Mouse (Mus musculus) ES-E14 (cell line): Measurements from ENCODE around the gene Oxct1.

Source experiments
- CHD2 ChIP-seq: IDR thresholded peaks from 2 replicates; pipeline ENCODE4 v1.6.1; 2014; ENCODE audit warnings: mild to moderate bottlenecking, low read depth, low read length, inconsistent platforms
- HCFC1 ChIP-seq: IDR thresholded peaks from 2 replicates; pipeline ENCODE4 v1.6.1; 2012; ENCODE audit warnings: low read length, inconsistent platforms, borderline replicate concordance; ENCODE audit not compliant: insufficient read depth
- MAFK ChIP-seq: IDR thresholded peaks from 2 replicates; pipeline ENCODE4 v1.6.1; 2014; ENCODE audit warnings: mild to moderate bottlenecking, low read depth, low read length, inconsistent platforms; ENCODE audit not compliant: insufficient read depth
- ZNF384 ChIP-seq: IDR thresholded peaks from 2 replicates; pipeline ENCODE4 v1.6.1; 2012; ENCODE audit warnings: low read depth, low read length, inconsistent platforms

DNA sequence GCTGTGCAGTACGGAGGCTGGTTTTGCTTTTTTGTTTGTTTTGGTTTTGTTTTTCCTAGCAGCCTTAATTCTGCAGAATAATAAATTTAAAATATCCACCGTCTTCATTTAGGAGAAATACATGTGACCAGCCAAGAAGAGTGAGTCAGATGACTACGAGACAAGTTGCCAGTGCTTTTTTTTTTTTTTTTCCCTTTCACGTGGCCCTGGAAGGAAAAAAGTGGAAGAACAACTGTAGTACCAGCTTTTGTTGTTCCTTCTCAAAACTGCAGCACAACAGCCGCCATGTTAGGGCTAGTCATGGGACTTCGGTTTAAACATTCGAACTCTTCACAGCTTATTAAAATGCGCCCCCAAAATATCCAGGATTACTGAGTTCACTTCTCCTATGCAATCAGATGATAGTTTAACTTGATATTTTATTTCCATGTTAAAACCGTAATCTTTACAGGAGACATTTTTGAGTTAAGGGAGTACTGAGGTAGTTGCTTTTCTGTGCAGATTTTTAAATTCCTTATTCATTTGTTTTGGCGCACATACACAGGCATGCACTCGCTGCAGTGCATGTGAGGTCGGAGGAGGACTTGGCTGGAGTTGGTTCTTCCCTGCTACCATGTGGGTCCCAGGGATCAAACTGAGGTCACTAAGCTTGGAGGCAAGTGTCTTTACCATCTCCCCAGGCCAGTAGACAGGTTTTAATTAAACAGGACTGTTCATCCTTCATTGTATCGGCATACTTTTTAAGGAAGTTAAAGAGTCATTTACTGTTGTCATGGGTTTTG is 1.3 kb upstream of the Oxct1 start:
- TF ChIP-seq HCFC1 (no peak), MAFK (no peak), CHD2 (no peak), ZNF384 (no peak)
